Mouse (Mus musculus) G1E (cell line): Measurements from ENCODE around the gene Hexim2.

Source experiments
- CTCF ChIP-seq: IDR thresholded peaks from 2 replicates; pipeline ENCODE4 v1.5.1; 2012; ENCODE audit warnings: low read depth, low read length, inconsistent platforms, mixed read lengths
- GATA2 ChIP-seq: IDR thresholded peaks from 2 replicates; pipeline ENCODE4 v1.6.1; 2012; ENCODE audit warnings: low read depth, low read length, inconsistent platforms, borderline replicate concordance
- TAL1 ChIP-seq: conservative IDR thresholded peaks from 2 replicates; pipeline ENCODE4 v1.6.1; 2012; ENCODE audit warnings: low read depth, low read length, inconsistent platforms, mixed read lengths

DNA sequence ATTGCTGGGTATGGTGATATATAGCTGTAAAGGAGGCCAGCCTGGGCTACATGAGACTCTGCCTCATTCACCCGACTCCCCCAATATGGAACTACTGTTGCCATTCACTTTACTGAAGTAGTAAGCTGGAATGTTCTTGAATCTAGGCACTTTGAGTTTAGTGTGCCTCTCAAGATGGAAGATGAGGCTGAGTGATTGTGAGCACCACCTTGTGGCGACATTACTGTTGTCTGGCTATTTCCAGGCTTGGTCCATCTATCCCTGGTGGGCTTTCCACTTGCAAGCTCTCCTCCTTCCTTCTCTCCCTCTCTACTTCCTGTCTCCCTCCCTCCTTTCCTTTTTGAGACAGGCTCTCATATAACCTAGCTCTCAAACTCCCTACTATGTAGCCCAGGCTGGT lies 52.7 kb downstream of the Hexim2 start:
- TF ChIP-seq CTCF (no peak), TAL1 (no peak), GATA2 (no peak)
